Mouse (Mus musculus) cerebellum, adult 11-12 months (tissue): ENCODE data around the gene Ubr1.
"Not testable (repeated sequence)": the region's sequence is repeated elsewhere in the genome, so short reads cannot be mapped to it uniquely, and the experiment has no call there.

Experiments used
- DNase-seq: peaks from one replicate; pipeline ENCODE4 v3.0.0; 2022

The Ubr1 gene

GRCm38 (mm10) chr2:120972964-120973363, 2.4 kb upstream of the Ubr1 start:
- DNase-seq: peak; percentile 41

GRCm38 (mm10) chr2:120972257-120972656, 1.7 kb upstream of the Ubr1 start:
- not testable (repeated sequence) for DNase-seq

GRCm38 (mm10) chr2:120971766-120972165, 1.3 kb upstream of the Ubr1 start:
- DNase-seq: no peak

GRCm38 (mm10) chr2:120970045-120970539, 423 bp downstream of the Ubr1 start:
- peak; percentile 42 for DNase-seq

GRCm38 (mm10) chr2:120965486-120965885, 5.0 kb downstream of the Ubr1 start:
- no peak for DNase-seq

GRCm38 (mm10) chr2:120963110-120963509, 7.4 kb downstream of the Ubr1 start:
- no peak for DNase-seq

- DNase-seq: no peak
These were observed 10.3 kb downstream of the Ubr1 start for GRCm38 (mm10) chr2:120960261-120960660.

- no peak for DNase-seq
These were observed 10.7 kb downstream of the Ubr1 start for GRCm38 (mm10) chr2:120959827-120960226.

GRCm38 (mm10) chr2:120959363-120959762, 11.2 kb downstream of the Ubr1 start:
- DNase-seq: no peak

- no peak for DNase-seq
These were observed 18.2 kb downstream of the Ubr1 start for GRCm38 (mm10) chr2:120952176-120952938.

- DNase-seq: peak; percentile 57
These were observed 19.3 kb downstream of the Ubr1 start for GRCm38 (mm10) chr2:120951208-120951607.

- DNase-seq: no peak
These were observed 37.5 kb downstream of the Ubr1 start for GRCm38 (mm10) chr2:120933038-120933437.

GRCm38 (mm10) chr2:120909556-120909955, 61.0 kb downstream of the Ubr1 start:
- no peak for DNase-seq

- no peak for DNase-seq
These were observed 74.2 kb downstream of the Ubr1 start for GRCm38 (mm10) chr2:120896361-120896760.

- no peak for DNase-seq
These were observed 82.9 kb downstream of the Ubr1 start for GRCm38 (mm10) chr2:120887601-120888000.

GRCm38 (mm10) chr2:120873192-120873591, 97.3 kb downstream of the Ubr1 start:
- DNase-seq: no peak

- DNase-seq: no peak
These were observed 98.8 kb downstream of the Ubr1 start for GRCm38 (mm10) chr2:120871447-120872336.

GRCm38 (mm10) chr2:120867336-120867735, 103.2 kb downstream of the Ubr1 start:
- no peak for DNase-seq

- DNase-seq: no peak
These were observed 104.0 kb downstream of the Ubr1 start for GRCm38 (mm10) chr2:120866561-120866960.

GRCm38 (mm10) chr2:120863389-120863788, 107.1 kb downstream of the Ubr1 start:
- DNase-seq: no peak

- DNase-seq: no peak
These were observed 109.8 kb downstream of the Ubr1 start for GRCm38 (mm10) chr2:120860699-120861098.

GRCm38 (mm10) chr2:120858131-120858530, 112.4 kb downstream of the Ubr1 start:
- DNase-seq: no peak

- no peak for DNase-seq
These were observed 117.4 kb downstream of the Ubr1 start for GRCm38 (mm10) chr2:120853151-120853550.

- DNase-seq: no peak
These were observed 117.9 kb downstream of the Ubr1 start for GRCm38 (mm10) chr2:120852626-120853025.
